Mouse (Mus musculus) heart, embryonic 16.5 days (tissue): Measurements from ENCODE around the gene Eps8. TPM values are rescaled to one million over a fixed set of nuclear protein-coding genes. Genes with fewer than 3 reads are reported as not detected.
A peak's percentile ranks its signal among the peaks of the same experiment; 100 is the strongest.

Source experiments
- ATAC-seq: fragments of 200-750 bp; cut with Nextera tagmentation; replicated peaks from 2 replicates; pipeline ENCODE4 v1.8.0; 2017; ENCODE audit warnings: moderate number of reproducible peaks; ENCODE audit not compliant: insufficient read depth, low FRiP score; ENCODE audit errors: extremely low read depth
- H3K27ac ChIP-seq: fragments of 300-500 bp; sonication (generic); 2 replicates; pipeline ENCODE4 v1.5.1; 2014; ENCODE audit warnings: mild to moderate bottlenecking, low read length, control low read depth, moderate library complexity
- H3K27me3 ChIP-seq: fragments of 300-500 bp; sonication (generic); 2 replicates; pipeline ENCODE4 v1.6.1; 2014; ENCODE audit warnings: low read length, mixed read lengths; ENCODE audit not compliant: control insufficient read depth, insufficient read depth
- H3K36me3 ChIP-seq: fragments of 300-500 bp; sonication (generic); 2 replicates; pipeline ENCODE4 v1.6.1; 2014; ENCODE audit not compliant: control insufficient read depth, insufficient read depth
- H3K4me1 ChIP-seq: fragments of 300-500 bp; sonication (generic); 2 replicates; pipeline ENCODE4 v1.6.1; 2014; ENCODE audit warnings: low read length, mixed read lengths; ENCODE audit not compliant: control insufficient read depth, insufficient read depth
- H3K4me2 ChIP-seq: fragments of 300-500 bp; sonication (generic); 2 replicates; pipeline ENCODE4 v1.6.1; 2014; ENCODE audit warnings: low read depth, mild to moderate bottlenecking, control low read depth, low read length
- H3K4me3 ChIP-seq: fragments of 300-500 bp; sonication (generic); 2 replicates; pipeline ENCODE4 v1.5.1; 2014; ENCODE audit warnings: mild to moderate bottlenecking, control low read depth, low read length
- H3K9ac ChIP-seq: fragments of 300-500 bp; sonication (generic); 2 replicates; pipeline ENCODE4 v1.6.1; 2014; ENCODE audit warnings: low read length, control low read depth
- H3K9me3 ChIP-seq: fragments of 300-500 bp; sonication (generic); replicated peaks from 2 replicates; pipeline ENCODE4 v1.6.1; 2016; ENCODE audit warnings: low read length; ENCODE audit not compliant: control insufficient read depth
- WGBS: fragments of 180-500 bp; shearing (Covaris S2); extraction: QIAGEN DNeasy Blood & Tissue Kit; methylation state at CpG from one replicate; pipeline ENCODE4 v1.1.7; 2014; 5-methylcytosine and 5-hydroxymethylcytosine counted together
- polyA plus RNA-seq: library from polyadenylated mRNA; unstranded; fragments of >200 nt; fragmentation: Nextera tagmentation; extraction: Ambion mirVana; gene quantifications from 2 replicates; pipeline ENCODE4 v1.2.1, GENCODE M21; 2015

The Eps8 gene
- polyA plus RNA-seq, 1 experiment from 2014 or later: 36.7 TPM

- Histone ChIP-seq H3K4me3 (no peak overlapping the region), H3K27me3 (no peaks in the 10 kb centered on the region), H3K9ac (no peak overlapping the region), H3K4me1 (peaks cover 28% of the 10 kb centered on the region), H3K4me2 (peak overlapping the region; percentile 29), H3K36me3 (no peaks in the 10 kb centered on the region), H3K27ac (peak overlapping the region; percentile 58), H3K9me3 (no peaks in the 10 kb centered on the region)
- no peak for ATAC-seq
- WGBS: 56% methylated on average over 13 of the region's 13 CpGs
Observed at GRCm38 (mm10) chr6:137558840-137559239, 95.8 kb downstream of the Eps8 start.

GRCm38 (mm10) chr6:137557671-137558070 is 97.0 kb downstream of the Eps8 start:
- ATAC-seq: no peak; the same call in 1 of the 2 replicates
- WGBS: 56% methylated on average over 2 of the region's 2 CpGs
- Histone ChIP-seq H3K9ac (no peak overlapping the region), H3K4me2 (no peak overlapping the region), H3K36me3 (no peaks in the 10 kb centered on the region), H3K4me3 (no peak overlapping the region), H3K27ac (peak overlapping the region; percentile 61), H3K27me3 (no peaks in the 10 kb centered on the region), H3K4me1 (peaks cover 28% of the 10 kb centered on the region), H3K9me3 (peaks cover 6% of the 10 kb centered on the region; the same call in 1 of the 2 replicates)

- peaks cover 7% of the 10 kb centered on the region; the same call in 1 of the 2 replicates for H3K9me3 ChIP-seq
- no peak overlapping the region for H3K4me3 ChIP-seq
- H3K4me2 ChIP-seq: no peak overlapping the region
- no peak overlapping the region for H3K9ac ChIP-seq
- WGBS: 87% methylated on average over 4 of the region's 4 CpGs
- ATAC-seq: no peak
- peaks cover 28% of the 10 kb centered on the region for H3K4me1 ChIP-seq
- no peaks in the 10 kb centered on the region for H3K27me3 ChIP-seq
- H3K36me3 ChIP-seq: no peaks in the 10 kb centered on the region
- H3K27ac ChIP-seq: peak overlapping the region; percentile 61
Observed at GRCm38 (mm10) chr6:137557159-137557558, 97.5 kb downstream of the Eps8 start.

- Histone ChIP-seq H3K4me2 (no peak overlapping the region), H3K4me3 (no peak overlapping the region), H3K9ac (no peak overlapping the region), H3K27me3 (no peaks in the 10 kb centered on the region), H3K27ac (no peak overlapping the region), H3K36me3 (no peaks in the 10 kb centered on the region), H3K4me1 (peaks cover 28% of the 10 kb centered on the region), H3K9me3 (peaks cover 7% of the 10 kb centered on the region; the same call in 1 of the 2 replicates)
- whole genome bisulfite sequencing: 83% methylated on average over 5 of the region's 5 CpGs
- no peak for ATAC-seq
Observed at GRCm38 (mm10) chr6:137556636-137557035, 98.0 kb downstream of the Eps8 start.

GRCm38 (mm10) chr6:137550181-137550580 is 104.5 kb downstream of the Eps8 start:
- H3K4me2 ChIP-seq: no peak overlapping the region
- no peak for ATAC-seq
- H3K4me1 ChIP-seq: peaks cover 6% of the 10 kb centered on the region
- H3K9me3 ChIP-seq: peaks cover 7% of the 10 kb centered on the region; the same call in 1 of the 2 replicates
- H3K27ac ChIP-seq: no peak overlapping the region
- H3K27me3 ChIP-seq: no peaks in the 10 kb centered on the region
- no peak overlapping the region for H3K9ac ChIP-seq
- 61% methylated on average over 8 of the region's 8 CpGs for WGBS
- no peak overlapping the region for H3K4me3 ChIP-seq
- no peaks in the 10 kb centered on the region; the same call in 1 of the 2 replicates for H3K36me3 ChIP-seq

GRCm38 (mm10) chr6:137548613-137549012 is 106.1 kb downstream of the Eps8 start:
- H3K27ac ChIP-seq: no peak overlapping the region
- no peak for ATAC-seq
- 42% methylated on average over 5 of the region's 5 CpGs for WGBS

GRCm38 (mm10) chr6:137547555-137547954 is 107.1 kb downstream of the Eps8 start:
- Histone ChIP-seq H3K27ac (no peak overlapping the region), H3K9ac (no peak overlapping the region), H3K4me2 (no peak overlapping the region), H3K27me3 (no peaks in the 10 kb centered on the region), H3K4me3 (no peak overlapping the region), H3K36me3 (no peaks in the 10 kb centered on the region; the same call in none of the 2 replicates), H3K9me3 (peaks cover 3% of the 10 kb centered on the region; the same call in 1 of the 2 replicates), H3K4me1 (peaks cover 12% of the 10 kb centered on the region)
- no peak for ATAC-seq
- 45% methylated on average over 2 of the region's 2 CpGs for WGBS

More at GRCm38 (mm10) chr6:137548613-137549012, 106.1 kb downstream of the Eps8 start:
- Histone ChIP-seq H3K27me3 (no peaks in the 10 kb centered on the region), H3K36me3 (no peaks in the 10 kb centered on the region; the same call in none of the 2 replicates), H3K4me1 (peaks cover 6% of the 10 kb centered on the region), H3K4me2 (no peak overlapping the region), H3K9me3 (peaks cover 10% of the 10 kb centered on the region; the same call in 1 of the 2 replicates), H3K9ac (0 out of 2 replicates have a peak overlapping the region, but pooled peaks have one; percentile 45), H3K4me3 (no peak overlapping the region)

GRCm38 (mm10) chr6:137546101-137546500 is 108.6 kb downstream of the Eps8 start:
- WGBS: 81% methylated on average over 6 of the region's 6 CpGs

GRCm38 (mm10) chr6:137545341-137545740 is 109.3 kb downstream of the Eps8 start:
- no peak for ATAC-seq

More at GRCm38 (mm10) chr6:137546101-137546500, 108.6 kb downstream of the Eps8 start:
- no peak for ATAC-seq
- H3K4me3 ChIP-seq: no peak overlapping the region
- H3K36me3 ChIP-seq: no peaks in the 10 kb centered on the region; the same call in none of the 2 replicates
- no peak overlapping the region for H3K4me2 ChIP-seq
- H3K27me3 ChIP-seq: no peaks in the 10 kb centered on the region
- peaks cover 3% of the 10 kb centered on the region; the same call in 1 of the 2 replicates for H3K9me3 ChIP-seq
- H3K4me1 ChIP-seq: peaks cover 21% of the 10 kb centered on the region
- H3K9ac ChIP-seq: no peak overlapping the region
- H3K27ac ChIP-seq: no peak overlapping the region

More at GRCm38 (mm10) chr6:137545341-137545740, 109.3 kb downstream of the Eps8 start:
- Histone ChIP-seq H3K27me3 (no peaks in the 10 kb centered on the region), H3K9ac (no peak overlapping the region), H3K36me3 (no peaks in the 10 kb centered on the region; the same call in none of the 2 replicates), H3K4me2 (no peak overlapping the region), H3K4me1 (peaks cover 21% of the 10 kb centered on the region), H3K9me3 (peaks cover 3% of the 10 kb centered on the region; the same call in 1 of the 2 replicates), H3K27ac (no peak overlapping the region), H3K4me3 (no peak overlapping the region)
- WGBS: 89% methylated on average over 3 of the region's 3 CpGs
